Mouse (Mus musculus): Measurements from ENCODE around the gene Zfp423.

- TF ChIP-seq TAL1 (IDR thresholded peaks at IDR 0.05; ENCODE audit: low read length) = no peak
- no peak for TF ChIP-seq CTCF (IDR thresholded peaks at IDR 0.05 in 2 of 3, conservative IDR thresholded peaks at IDR 0.05 in 1 of 3; ENCODE audit: control insufficient read depth in 1 of 3, insufficient read depth in 1 of 3, low read depth in 2 of 3, low read length in 3 of 3, poor library complexity in 1 of 3, severe bottlenecking in 1 of 3)
- no peak for TF ChIP-seq ZKSCAN1 (IDR thresholded peaks at IDR 0.05; ENCODE audit: low read depth, low read length)
- no peak for TF ChIP-seq SIN3A (IDR thresholded peaks at IDR 0.05; ENCODE audit: low read length)
- no peak for TF ChIP-seq USF1 (IDR thresholded peaks at IDR 0.05; ENCODE audit: low read depth, low read length)
- no peak for TF ChIP-seq POLR2A (IDR thresholded peaks at IDR 0.05; ENCODE audit: control insufficient read depth in 1 of 2, insufficient read depth in 1 of 2, low read depth in 1 of 2, low read length in 2 of 2, poor library complexity in 1 of 2)
- TF ChIP-seq POLR2AphosphoS2 (IDR thresholded peaks at IDR 0.05; ENCODE audit: low read length) = no peak
- no peak for TF ChIP-seq MAFK (IDR thresholded peaks at IDR 0.05; ENCODE audit: borderline replicate concordance, low read depth, low read length)
- no peak for TF ChIP-seq CHD1 (IDR thresholded peaks at IDR 0.05; ENCODE audit: low read depth, low read length)
- TF ChIP-seq GABPA (IDR thresholded peaks at IDR 0.05; ENCODE audit: low read depth, low read length) = no peak
- TF ChIP-seq HCFC1 (IDR thresholded peaks at IDR 0.05; ENCODE audit: low read depth, low read length) = no peak
- TF ChIP-seq NELFE (IDR thresholded peaks at IDR 0.05; ENCODE audit: low read depth, low read length) = no peak
- TF ChIP-seq KAT2A (conservative IDR thresholded peaks at IDR 0.05; ENCODE audit: low read depth, low read length) = no peak
- no peak for TF ChIP-seq MEF2A (IDR thresholded peaks at IDR 0.05; ENCODE audit: extremely low read depth, insufficient replicate concordance, low read depth, low read length, poor library complexity, severe bottlenecking)
These were observed 204.5 kb downstream of the Zfp423 start for GRCm38 (mm10) chr8:87754853-87755252.
